Mouse (Mus musculus) midbrain, embryonic 13.5 days (tissue): ENCODE measurements around the gene Mynn. TPM values are rescaled to one million over a fixed set of nuclear protein-coding genes. Genes with fewer than 3 reads are reported as not detected.
A peak's percentile ranks its signal among the peaks of the same experiment; 100 is the strongest.
"Not testable (repeated sequence)": the region's sequence is repeated elsewhere in the genome, so short reads cannot be mapped to it uniquely, and the experiment has no call there.

Experiments used
- ATAC-seq: fragments of 200-750 bp; cut with Nextera tagmentation; 2 replicates; pipeline ENCODE4 v1.8.0; 2017; ENCODE audit warnings: mild to moderate bottlenecking, moderate TSS enrichment, moderate library complexity
- H3K27ac ChIP-seq: fragments of 300-500 bp; sonication (generic); 2 replicates; pipeline ENCODE4 v1.5.1; 2015; ENCODE audit warnings: inconsistent platforms, mild to moderate bottlenecking, moderate library complexity
- H3K27me3 ChIP-seq: fragments of 300-500 bp; sonication (generic); 2 replicates; pipeline ENCODE4 v1.6.1; 2015; ENCODE audit warnings: mild to moderate bottlenecking, inconsistent platforms
- H3K36me3 ChIP-seq: fragments of 300-500 bp; sonication (generic); 2 replicates; pipeline ENCODE4 v1.6.1; 2015; ENCODE audit warnings: mild to moderate bottlenecking, inconsistent platforms
- H3K4me1 ChIP-seq: fragments of 300-500 bp; sonication (generic); replicated peaks from 2 replicates; pipeline ENCODE4 v1.6.1; 2015; ENCODE audit warnings: inconsistent platforms
- H3K4me2 ChIP-seq: fragments of 300-500 bp; sonication (generic); replicated peaks from 2 replicates; pipeline ENCODE4 v1.6.1; 2015; ENCODE audit warnings: moderate library complexity, mild to moderate bottlenecking, inconsistent platforms
- H3K4me3 ChIP-seq: fragments of 300-500 bp; sonication (generic); replicated peaks from 2 replicates; pipeline ENCODE4 v1.5.1; 2015; ENCODE audit warnings: mild to moderate bottlenecking, inconsistent platforms
- H3K9ac ChIP-seq: fragments of 300-500 bp; sonication (generic); replicated peaks from 2 replicates; pipeline ENCODE4 v1.6.1; 2015; ENCODE audit warnings: mild to moderate bottlenecking, inconsistent platforms
- H3K9me3 ChIP-seq: fragments of 300-500 bp; sonication (generic); 2 replicates; pipeline ENCODE4 v1.6.1; 2016; ENCODE audit warnings: mild to moderate bottlenecking, inconsistent platforms
- WGBS: fragments of 180-500 bp; shearing (Covaris S2); methylation state at CpG from one replicate; pipeline ENCODE4 v1.1.7; 2015; 5-methylcytosine and 5-hydroxymethylcytosine counted together
- polyA plus RNA-seq: library from polyadenylated mRNA; unstranded; fragments of >200 nt; fragmentation: Nextera tagmentation; extraction: Ambion mirVana; gene quantifications from 2 replicates; pipeline ENCODE4 v1.2.1, GENCODE M21; 2015

The Mynn gene
- 35.4 and 39.6 TPM in 2 replicates for polyA plus RNA-seq

- peaks cover 16% of the 10 kb centered on the region; the same call in 1 of the 2 replicates for H3K27me3 ChIP-seq
- WGBS, result under 1% methylated on average over 40 of the region's 40 CpGs
These were observed at the start of gene Mynn for GRCm38 (mm10) chr3:30602065-30602739. Gene Mynn (plus strand): TSS chr3:30602065.

GRCm38 (mm10) chr3:30553741-30554140 is 48.1 kb upstream of the Mynn start:
- Histone ChIP-seq H3K4me3 (no peak overlapping the region), H3K4me1 (no peaks in the 10 kb centered on the region), H3K27ac (no peak overlapping the region), H3K36me3 (no peaks in the 10 kb centered on the region), H3K9me3 (no peaks in the 10 kb centered on the region), H3K4me2 (no peak overlapping the region), H3K27me3 (no peaks in the 10 kb centered on the region), H3K9ac (no peak overlapping the region)
- ATAC-seq, result no peak
- WGBS, result 72% methylated on average over 6 of the region's 6 CpGs

More at GRCm38 (mm10) chr3:30602065-30602739, at the start of gene Mynn:
- H3K27ac ChIP-seq, result peak within 1 kb of the TSS; percentile 96
- H3K4me2 ChIP-seq, result peak within 1 kb of the TSS; percentile 83
- peak; percentile 96 for ATAC-seq
- no peaks in the 10 kb centered on the region for H3K9me3 ChIP-seq
- H3K36me3 ChIP-seq, result peaks cover 18% of the 10 kb centered on the region
- peaks cover 34% of the 10 kb centered on the region for H3K4me1 ChIP-seq
- H3K4me3 ChIP-seq, result peak within 1 kb of the TSS; percentile 92
- peak within 1 kb of the TSS; percentile 90 for H3K9ac ChIP-seq

- no peak overlapping the region for H3K27ac ChIP-seq
- no peak overlapping the region for H3K4me3 ChIP-seq
- no peak overlapping the region for H3K4me2 ChIP-seq
- H3K4me1 ChIP-seq, result no peaks in the 10 kb centered on the region
- no peak for ATAC-seq
- no peaks in the 10 kb centered on the region for H3K9me3 ChIP-seq
- H3K27me3 ChIP-seq, result no peaks in the 10 kb centered on the region
- H3K9ac ChIP-seq, result no peak overlapping the region
- WGBS, result 52% methylated on average over 6 of the region's 6 CpGs
- no peaks in the 10 kb centered on the region for H3K36me3 ChIP-seq
These were observed 41.1 kb upstream of the Mynn start for GRCm38 (mm10) chr3:30560677-30561314.

GRCm38 (mm10) chr3:30566333-30566732 is 35.5 kb upstream of the Mynn start:
- not testable (repeated sequence) for ATAC-seq, H3K4me2 ChIP-seq, H3K4me1 ChIP-seq, H3K9me3 ChIP-seq, H3K9ac ChIP-seq, H3K27ac ChIP-seq, H3K27me3 ChIP-seq, H3K36me3 ChIP-seq, H3K4me3 ChIP-seq
- WGBS, result 11% methylated on average over 1 of the region's 2 CpGs

DNA sequence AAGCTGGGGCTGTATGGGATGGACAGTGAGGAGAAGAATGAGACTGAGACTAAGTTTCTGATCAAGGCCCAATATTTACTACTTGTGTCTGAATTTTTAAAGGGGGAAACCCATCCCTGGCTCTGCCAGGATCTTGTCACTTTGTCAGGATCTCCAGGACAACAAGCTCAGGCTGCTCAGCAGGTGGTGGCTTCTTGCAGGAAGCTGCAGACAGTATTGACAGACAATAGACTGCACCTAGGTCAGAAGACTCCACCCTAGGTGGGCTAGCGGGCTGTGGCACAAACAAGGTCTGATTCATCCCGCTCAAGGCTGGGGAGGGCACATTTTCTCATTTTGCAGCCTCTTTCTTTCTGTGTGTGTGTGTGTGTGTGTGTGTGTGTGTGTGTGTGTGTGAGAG is 28.3 kb upstream of the Mynn start:
- no peak overlapping the region for H3K4me3 ChIP-seq
- H3K27me3 ChIP-seq, result no peaks in the 10 kb centered on the region
- H3K9ac ChIP-seq, result no peak overlapping the region
- no peaks in the 10 kb centered on the region for H3K4me1 ChIP-seq
- 12% methylated on average over 2 of the region's 2 CpGs for WGBS
- H3K27ac ChIP-seq, result no peak overlapping the region
- ATAC-seq, result no peak
- no peak overlapping the region for H3K4me2 ChIP-seq
- H3K9me3 ChIP-seq, result no peaks in the 10 kb centered on the region
- no peaks in the 10 kb centered on the region for H3K36me3 ChIP-seq

GRCm38 (mm10) chr3:30588865-30589264 is 13.0 kb upstream of the Mynn start:
- Histone ChIP-seq H3K27me3 (no peaks in the 10 kb centered on the region), H3K27ac (no peak overlapping the region), H3K4me1 (no peaks in the 10 kb centered on the region), H3K9me3 (no peaks in the 10 kb centered on the region), H3K4me2 (no peak overlapping the region), H3K9ac (no peak overlapping the region), H3K36me3 (no peaks in the 10 kb centered on the region), H3K4me3 (no peak overlapping the region)
- no peak for ATAC-seq
- 88% methylated on average over 6 of the region's 6 CpGs for WGBS

- Histone ChIP-seq H3K9me3 (no peaks in the 10 kb centered on the region), H3K4me3 (no peak overlapping the region), H3K4me1 (peaks cover 4% of the 10 kb centered on the region; the same call in 1 of the 2 replicates), H3K27me3 (peaks cover 3% of the 10 kb centered on the region; the same call in 1 of the 2 replicates), H3K9ac (no peak overlapping the region), H3K4me2 (no peak overlapping the region), H3K36me3 (no peaks in the 10 kb centered on the region), H3K27ac (no peak overlapping the region)
- ATAC-seq, result peak; percentile 64
- 0% methylated on average over 2 of the region's 2 CpGs for WGBS
These were observed 9.4 kb upstream of the Mynn start for GRCm38 (mm10) chr3:30592418-30592853.

DNA sequence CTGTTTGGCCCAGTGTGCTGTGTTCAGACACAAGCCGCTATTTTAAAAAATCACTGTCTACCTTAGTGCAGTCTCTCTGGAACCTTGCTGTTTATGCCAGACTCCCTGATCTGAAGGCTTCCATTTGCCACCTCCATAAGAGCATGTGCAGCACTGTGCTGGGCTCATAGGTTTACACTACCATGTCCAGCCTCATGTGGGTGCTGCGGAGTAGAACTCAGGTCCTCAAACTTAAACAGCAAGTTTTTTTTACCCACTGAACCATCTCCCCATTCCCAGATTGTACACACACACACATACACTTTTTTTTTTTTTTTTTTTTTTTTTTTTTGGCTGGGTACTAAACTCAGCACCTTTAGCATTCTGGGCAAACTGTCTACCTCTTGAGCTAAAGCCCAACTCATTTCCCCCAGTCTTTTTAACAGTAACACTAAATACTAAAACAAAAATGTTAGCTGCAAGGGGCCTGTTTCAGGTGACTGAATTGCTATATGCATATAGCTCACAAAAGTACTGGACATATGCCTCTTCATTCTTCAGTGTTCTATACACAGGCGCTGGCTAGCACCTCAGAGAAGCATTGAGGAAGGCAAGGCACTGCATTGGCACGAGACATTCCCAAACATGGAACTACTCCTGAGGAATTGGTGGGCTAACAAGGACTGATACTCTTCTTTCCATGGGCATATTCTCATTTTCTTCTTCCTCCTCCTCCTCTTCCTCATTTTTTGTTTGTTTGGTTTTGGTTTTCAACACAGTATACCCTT is 8.0 kb upstream of the Mynn start:
- 70% methylated on average over 4 of the region's 4 CpGs for WGBS

GRCm38 (mm10) chr3:30595111-30595832 is 6.6 kb upstream of the Mynn start:
- ATAC-seq, result peak; percentile 77
- Histone ChIP-seq H3K27me3 (peaks cover 17% of the 10 kb centered on the region; the same call in 1 of the 2 replicates), H3K4me1 (peaks cover 16% of the 10 kb centered on the region), H3K9ac (peak overlapping the region; percentile 85), H3K4me2 (peak overlapping the region; percentile 70), H3K36me3 (no peaks in the 10 kb centered on the region), H3K9me3 (no peaks in the 10 kb centered on the region), H3K27ac (peak overlapping the region; percentile 74), H3K4me3 (peak overlapping the region; percentile 63)
- WGBS, result under 1% methylated on average over 61 of the region's 62 CpGs

More for the DNA sequence above, 8.0 kb upstream of the Mynn start:
- H3K4me3 ChIP-seq, result no peak overlapping the region
- no peaks in the 10 kb centered on the region for H3K9me3 ChIP-seq
- ATAC-seq, result no peak
- H3K4me2 ChIP-seq, result no peak overlapping the region
- H3K9ac ChIP-seq, result no peak overlapping the region
- no peaks in the 10 kb centered on the region for H3K36me3 ChIP-seq
- H3K27ac ChIP-seq, result no peak overlapping the region
- H3K4me1 ChIP-seq, result peaks cover 4% of the 10 kb centered on the region; the same call in 1 of the 2 replicates
- peaks cover 15% of the 10 kb centered on the region; the same call in 1 of the 2 replicates for H3K27me3 ChIP-seq

DNA sequence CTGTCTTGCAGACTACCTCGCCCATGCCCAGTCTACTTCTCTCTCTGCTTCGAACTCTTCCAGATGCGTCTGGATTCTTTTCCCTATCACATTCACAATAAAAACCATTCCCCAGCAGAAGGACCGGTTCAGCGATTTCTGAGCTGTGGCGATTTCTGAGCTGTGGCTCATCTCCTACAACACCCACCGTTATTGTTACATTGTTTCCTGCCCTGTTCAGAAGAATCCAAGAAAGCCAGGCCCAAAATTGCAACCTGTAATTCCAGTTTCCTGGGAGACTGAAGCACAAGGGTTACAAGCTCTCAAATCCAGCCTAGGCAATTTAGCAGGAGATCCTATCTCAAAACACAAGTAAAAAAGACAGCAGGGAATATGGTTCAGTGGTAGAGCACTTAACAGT is 4.6 kb upstream of the Mynn start:
- H3K9me3 ChIP-seq, result no peaks in the 10 kb centered on the region
- H3K4me3 ChIP-seq, result no peak overlapping the region
- H3K9ac ChIP-seq, result no peak overlapping the region
- no peaks in the 10 kb centered on the region for H3K36me3 ChIP-seq
- ATAC-seq, result no peak
- no peak overlapping the region for H3K27ac ChIP-seq
- WGBS, result 77% methylated on average over 7 of the region's 7 CpGs
- H3K4me2 ChIP-seq, result no peak overlapping the region
- peaks cover 16% of the 10 kb centered on the region for H3K4me1 ChIP-seq
- H3K27me3 ChIP-seq, result peaks cover 17% of the 10 kb centered on the region; the same call in 1 of the 2 replicates

GRCm38 (mm10) chr3:30599711-30600545 is 1.9 kb upstream of the Mynn start, which contains the start of gene Actrt3:
Gene Actrt3 (minus strand): TSS chr3:30599939.
- Histone ChIP-seq H3K36me3 (peaks cover 8% of the 10 kb centered on the region), H3K27me3 (peaks cover 17% of the 10 kb centered on the region; the same call in 1 of the 2 replicates), H3K27ac (peak within 1 kb of the TSS; percentile 52; the same call in 1 of the 2 replicates), H3K9ac (peak within 1 kb of the TSS; percentile 69), H3K4me3 (peak within 1 kb of the TSS; percentile 92), H3K9me3 (no peaks in the 10 kb centered on the region), H3K4me2 (peak within 1 kb of the TSS; percentile 83), H3K4me1 (peaks cover 35% of the 10 kb centered on the region)
- no peak for ATAC-seq
- 1% methylated on average over 32 of the region's 32 CpGs for WGBS
